Mouse (Mus musculus) forelimb bud, embryonic 11.5 days (tissue): Measurements from ENCODE around the gene Gpr89.

ENCODE experiments used
- DNase-seq: peaks from one replicate; pipeline ENCODE4 v3.0.0-alpha.2; 2012; ENCODE audit warnings: low read depth, low spot score

Gpr89 gene

GRCm38 (mm10) chr3:96870270-96870669, 34.9 kb downstream of the Gpr89 start:
- DNase-seq, result no peak

- DNase-seq, result no peak
Measured at GRCm38 (mm10) chr3:96869091-96869490, 36.1 kb downstream of the Gpr89 start.

GRCm38 (mm10) chr3:96868566-96868965, 36.6 kb downstream of the Gpr89 start:
- DNase-seq, result no peak

GRCm38 (mm10) chr3:96867863-96868262, 37.3 kb downstream of the Gpr89 start:
- no peak for DNase-seq

GRCm38 (mm10) chr3:96860498-96860897, 44.6 kb downstream of the Gpr89 start:
- DNase-seq, result no peak

- no peak for DNase-seq
Measured at GRCm38 (mm10) chr3:96855833-96856232, 49.3 kb downstream of the Gpr89 start.

- DNase-seq, result no peak
Measured at GRCm38 (mm10) chr3:96854376-96854775, 50.8 kb downstream of the Gpr89 start.

GRCm38 (mm10) chr3:96852561-96852960, 52.6 kb downstream of the Gpr89 start:
- DNase-seq, result no peak

- DNase-seq, result no peak
Measured at GRCm38 (mm10) chr3:96849168-96849727, 55.9 kb downstream of the Gpr89 start.

GRCm38 (mm10) chr3:96848470-96848869, 56.7 kb downstream of the Gpr89 start:
- DNase-seq, result no peak

- DNase-seq, result no peak
Measured at GRCm38 (mm10) chr3:96847661-96848060, 57.5 kb downstream of the Gpr89 start.

GRCm38 (mm10) chr3:96846985-96847384, 58.2 kb downstream of the Gpr89 start:
- no peak for DNase-seq

- no peak for DNase-seq
Measured at GRCm38 (mm10) chr3:96845806-96846205, 59.3 kb downstream of the Gpr89 start.

GRCm38 (mm10) chr3:96845191-96845590, 60.0 kb downstream of the Gpr89 start:
- DNase-seq, result no peak

- DNase-seq, result no peak
Measured at GRCm38 (mm10) chr3:96838996-96839645, 66.0 kb downstream of the Gpr89 start.

GRCm38 (mm10) chr3:96836414-96836813, 68.7 kb downstream of the Gpr89 start:
- DNase-seq, result no peak

- no peak for DNase-seq
Measured at GRCm38 (mm10) chr3:96834587-96835348, 70.4 kb downstream of the Gpr89 start.

GRCm38 (mm10) chr3:96832930-96833329, 72.2 kb downstream of the Gpr89 start:
- DNase-seq, result no peak

- DNase-seq, result no peak
Measured at GRCm38 (mm10) chr3:96829856-96830255, 75.3 kb downstream of the Gpr89 start.

- no peak for DNase-seq
Measured at GRCm38 (mm10) chr3:96828984-96829383, 76.2 kb downstream of the Gpr89 start, which contains the start of the genes Pdzk1 and Cd160. Gene Pdzk1 (plus strand): TSS chr3:96829284. Gene Cd160 (minus strand): TSS chr3:96829351.

- DNase-seq, result no peak
Measured at GRCm38 (mm10) chr3:96828308-96828864, 76.8 kb downstream of the Gpr89 start.

- DNase-seq, result no peak
Measured at GRCm38 (mm10) chr3:96825261-96825660, 79.9 kb downstream of the Gpr89 start.
